Mouse (Mus musculus) C2C12 (cell line): ENCODE results near the gene Nfasc.

Experiments used
- CTCF ChIP-seq: IDR thresholded peaks from one replicate; pipeline ENCODE4 v1.5.1; 2011; ENCODE audit not compliant: control insufficient read depth, insufficient read depth, insufficient read length
- USF1 ChIP-seq: IDR thresholded peaks from one replicate; pipeline ENCODE4 v1.6.1; 2011; ENCODE audit warnings: low read depth, mild to moderate bottlenecking, control low read depth, moderate library complexity

DNA sequence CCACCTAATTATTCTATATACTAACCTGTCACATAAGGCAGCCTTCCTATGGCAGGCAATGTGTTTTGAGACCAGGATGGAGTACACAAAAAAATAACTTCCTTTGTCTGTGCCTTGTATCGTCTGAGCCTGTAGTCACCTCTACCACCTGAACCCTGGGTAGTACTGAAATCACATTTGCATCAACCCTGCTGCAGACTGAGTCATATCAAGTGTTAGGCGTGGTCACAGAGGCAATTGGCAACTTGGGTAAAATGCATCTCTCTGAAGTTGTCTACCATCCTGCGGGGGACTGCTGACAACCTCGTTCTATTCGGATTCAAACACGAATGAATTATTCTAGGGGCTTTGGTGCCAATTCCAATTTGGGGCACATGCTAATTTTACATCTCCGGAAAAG lies 161.5 kb downstream of the Nfasc start:
- no peak for TF ChIP-seq CTCF
- TF ChIP-seq USF1: no peak
